Mouse (Mus musculus) gastrocnemius, postnatal 14 days (tissue): ENCODE results near the gene Tsnaxip1. TPM values are rescaled to one million over a fixed set of nuclear protein-coding genes. Genes with fewer than 3 reads are reported as not detected.
A peak's percentile ranks its signal among the peaks of the same experiment; 100 is the strongest.

Source experiments
- DNase-seq: peaks from one replicate; pipeline ENCODE4 v3.0.0; 2021; ENCODE audit warnings: mixed read lengths
- intact Hi-C: fragments of 180-260 bp; cut with DNase I; formaldehyde crosslinking; loops from one replicate; pipeline ENCODE4 v1.15.1; 2025; ENCODE audit warnings: low total_unique reads
- long read RNA-seq, 2 experiments: library from polyadenylated mRNA; stranded (forward); transcript quantifications; one replicate each; pipeline ENCODE4 v2.0.0; 2021
- total RNA-seq, 2 experiments: library from RNA; stranded (reverse); gene quantifications; 2 replicates each; pipeline ENCODE4 v1.2.3; 2021

Tsnaxip1 gene
- not detected for total RNA-seq
- long read RNA-seq, experiment 1: 0 reads
- long read RNA-seq, experiment 2: 0 reads

- DNase-seq: peak; percentile 95
- intact Hi-C loops: no loop called here
Observed at GRCm38 (mm10) chr8:105826861-105827848, at the start of gene Tsnaxip1, which contains the start of gene Ranbp10. Gene Tsnaxip1 (plus strand): TSS chr8:105827731. Gene Ranbp10 (minus strand): TSS chr8:105827350.

GRCm38 (mm10) chr8:105777833-105778232 lies 49.7 kb upstream of the Tsnaxip1 start:
- no peak for DNase-seq
- intact Hi-C loops: no loop called here

- no peak for DNase-seq
- intact Hi-C loops: no loop called here
Observed at GRCm38 (mm10) chr8:105780298-105780697, 47.2 kb upstream of the Tsnaxip1 start.

- DNase-seq: no peak
- intact Hi-C loops: no loop called here
Observed at GRCm38 (mm10) chr8:105788241-105788640, 39.3 kb upstream of the Tsnaxip1 start.

GRCm38 (mm10) chr8:105788927-105789326 lies 38.6 kb upstream of the Tsnaxip1 start:
- DNase-seq: no peak
- intact Hi-C loops: no loop called here

- intact Hi-C loops: no loop called here
- DNase-seq: no peak
Observed at GRCm38 (mm10) chr8:105789626-105790025, 37.9 kb upstream of the Tsnaxip1 start.

GRCm38 (mm10) chr8:105793331-105793730 lies 34.2 kb upstream of the Tsnaxip1 start:
- intact Hi-C loops: no loop called here
- DNase-seq: no peak

- intact Hi-C loops: no loop called here
- no peak for DNase-seq
Observed at GRCm38 (mm10) chr8:105794009-105794598, 33.4 kb upstream of the Tsnaxip1 start.

GRCm38 (mm10) chr8:105795785-105796184 lies 31.7 kb upstream of the Tsnaxip1 start:
- intact Hi-C loops: no loop called here
- no peak for DNase-seq

- intact Hi-C loops: no loop called here
- no peak for DNase-seq
Observed at GRCm38 (mm10) chr8:105798408-105798807, 29.1 kb upstream of the Tsnaxip1 start.

GRCm38 (mm10) chr8:105799091-105799812 lies 28.3 kb upstream of the Tsnaxip1 start:
- DNase-seq: peak; percentile 83
- intact Hi-C loops: no loop called here

GRCm38 (mm10) chr8:105801153-105801904 lies 26.2 kb upstream of the Tsnaxip1 start:
- intact Hi-C loops: no loop called here
- no peak for DNase-seq

GRCm38 (mm10) chr8:105804797-105805196 lies 22.7 kb upstream of the Tsnaxip1 start:
- no peak for DNase-seq
- intact Hi-C loops: no loop called here

GRCm38 (mm10) chr8:105805346-105805745 lies 22.2 kb upstream of the Tsnaxip1 start:
- intact Hi-C loops: no loop called here
- no peak for DNase-seq

GRCm38 (mm10) chr8:105805964-105806363 lies 21.6 kb upstream of the Tsnaxip1 start:
- no peak for DNase-seq
- intact Hi-C loops: no loop called here

GRCm38 (mm10) chr8:105807766-105808165 lies 19.8 kb upstream of the Tsnaxip1 start:
- no peak for DNase-seq
- intact Hi-C loops: no loop called here

- DNase-seq: peak; percentile 69
- intact Hi-C loops: no loop called here
Observed at GRCm38 (mm10) chr8:105808480-105808879, 19.1 kb upstream of the Tsnaxip1 start.

GRCm38 (mm10) chr8:105810245-105810786 lies 17.2 kb upstream of the Tsnaxip1 start:
- intact Hi-C loops: no loop called here
- no peak for DNase-seq

- DNase-seq: no peak
- intact Hi-C loops: no loop called here
Observed at GRCm38 (mm10) chr8:105811061-105811460, 16.5 kb upstream of the Tsnaxip1 start.
